Mouse (Mus musculus) stomach, embryonic 14.5 days (tissue): ENCODE data around the gene Slc35b4. TPM values are rescaled to one million over a fixed set of nuclear protein-coding genes. Genes with fewer than 3 reads are reported as not detected.

ENCODE experiments used
- ATAC-seq: fragments of 200-750 bp; cut with Nextera tagmentation; 2 replicates; pipeline ENCODE4 v1.8.0; 2017; ENCODE audit warnings: low read depth, moderate TSS enrichment; ENCODE audit not compliant: insufficient number of reproducible peaks, insufficient read depth, low FRiP score
- H3K27ac ChIP-seq: fragments of 300-500 bp; sonication (generic); 2 replicates; pipeline ENCODE4 v1.5.1; 2014; ENCODE audit warnings: mild to moderate bottlenecking, low read length, moderate library complexity, mixed read lengths
- H3K27me3 ChIP-seq: fragments of 300-500 bp; sonication (generic); 2 replicates; pipeline ENCODE4 v1.6.1; 2014; ENCODE audit warnings: low read length, control low read depth, mixed read lengths; ENCODE audit not compliant: control insufficient read depth, insufficient read depth
- H3K36me3 ChIP-seq: fragments of 300-500 bp; sonication (generic); 2 replicates; pipeline ENCODE4 v1.6.1; 2014; ENCODE audit warnings: mild to moderate bottlenecking, control low read depth, low read length, moderate library complexity, mixed read lengths; ENCODE audit not compliant: control insufficient read depth, insufficient read depth
- H3K4me1 ChIP-seq: fragments of 300-500 bp; sonication (generic); 2 replicates; pipeline ENCODE4 v1.6.1; 2014; ENCODE audit warnings: low read length, control low read depth, mixed read lengths; ENCODE audit not compliant: control insufficient read depth, insufficient read depth
- H3K4me2 ChIP-seq: fragments of 300-500 bp; sonication (generic); replicated peaks from 2 replicates; pipeline ENCODE4 v1.6.1; 2014; ENCODE audit warnings: low read depth, low read length, control low read depth
- H3K4me3 ChIP-seq: fragments of 300-500 bp; sonication (generic); 2 replicates; pipeline ENCODE4 v1.5.1; 2014; ENCODE audit warnings: low read depth, low read length, control low read depth
- H3K9ac ChIP-seq: fragments of 300-500 bp; sonication (generic); replicated peaks from 2 replicates; pipeline ENCODE4 v1.6.1; 2014; ENCODE audit warnings: low read depth, mild to moderate bottlenecking, control low read depth, low read length, moderate library complexity, mixed read lengths
- H3K9me3 ChIP-seq: fragments of 300-500 bp; sonication (generic); 2 replicates; pipeline ENCODE4 v1.6.1; 2016; ENCODE audit warnings: low read depth, low read length, control low read depth; ENCODE audit not compliant: control insufficient read depth
- WGBS: fragments of 180-500 bp; shearing (Covaris S2); extraction: QIAGEN DNeasy Blood & Tissue Kit; methylation state at CpG from one replicate; pipeline ENCODE4 v1.1.7; 2014; 5-methylcytosine and 5-hydroxymethylcytosine counted together
- polyA plus RNA-seq: library from polyadenylated mRNA; unstranded; fragments of >200 nt; fragmentation: Nextera tagmentation; extraction: Ambion mirVana; gene quantifications from 2 replicates; pipeline ENCODE4 v1.2.1, GENCODE M21; 2014

Gene Slc35b4
- polyA plus RNA-seq, 1 experiment from 2014 or later: 46.1 TPM

- 82% methylated on average over 7 of the region's 7 CpGs for WGBS
- H3K4me1 ChIP-seq: 0 out of 2 replicates have a peak, but pooled peaks cover 4% of the 10 kb centered on the region
Measured at GRCm38 (mm10) chr6:34161511-34161910, 15.4 kb downstream of the Slc35b4 start.

GRCm38 (mm10) chr6:34160816-34161310 lies 16.0 kb downstream of the Slc35b4 start:
- no peaks in the 10 kb centered on the region for H3K9me3 ChIP-seq
- 84% methylated on average over 7 of the region's 7 CpGs for WGBS
- peaks cover 51% of the 10 kb centered on the region for H3K36me3 ChIP-seq
- no peak overlapping the region for H3K27ac ChIP-seq
- H3K4me3 ChIP-seq: no peak overlapping the region
- H3K4me2 ChIP-seq: no peak overlapping the region
- H3K4me1 ChIP-seq: 0 out of 2 replicates have a peak, but pooled peaks cover 10% of the 10 kb centered on the region
- H3K9ac ChIP-seq: no peak overlapping the region
- no peak for ATAC-seq
- no peaks in the 10 kb centered on the region for H3K27me3 ChIP-seq

More at GRCm38 (mm10) chr6:34161511-34161910, 15.4 kb downstream of the Slc35b4 start:
- Histone ChIP-seq H3K27me3 (no peaks in the 10 kb centered on the region), H3K36me3 (peaks cover 56% of the 10 kb centered on the region), H3K9ac (no peak overlapping the region), H3K4me3 (no peak overlapping the region), H3K9me3 (no peaks in the 10 kb centered on the region), H3K4me2 (no peak overlapping the region), H3K27ac (no peak overlapping the region)
- no peak for ATAC-seq

- H3K36me3 ChIP-seq: peaks cover 46% of the 10 kb centered on the region
Measured at GRCm38 (mm10) chr6:34159998-34160815, 16.7 kb downstream of the Slc35b4 start.

GRCm38 (mm10) chr6:34156841-34157748 lies 19.8 kb downstream of the Slc35b4 start:
- Histone ChIP-seq H3K4me3 (no peak overlapping the region), H3K4me2 (no peak overlapping the region), H3K27me3 (no peaks in the 10 kb centered on the region), H3K9ac (no peak overlapping the region), H3K27ac (no peak overlapping the region), H3K9me3 (no peaks in the 10 kb centered on the region), H3K36me3 (peaks cover 43% of the 10 kb centered on the region), H3K4me1 (peaks cover 38% of the 10 kb centered on the region)
- ATAC-seq: no peak
- WGBS: 79% methylated on average over 14 of the region's 14 CpGs

More at GRCm38 (mm10) chr6:34159998-34160815, 16.7 kb downstream of the Slc35b4 start:
- H3K27ac ChIP-seq: no peak overlapping the region
- no peak overlapping the region for H3K9ac ChIP-seq
- H3K4me1 ChIP-seq: peaks cover 14% of the 10 kb centered on the region; the same call in 1 of the 2 replicates
- no peaks in the 10 kb centered on the region for H3K9me3 ChIP-seq
- no peaks in the 10 kb centered on the region for H3K27me3 ChIP-seq
- WGBS: 51% methylated on average over 23 of the region's 23 CpGs
- H3K4me3 ChIP-seq: no peak overlapping the region
- H3K4me2 ChIP-seq: no peak overlapping the region
- ATAC-seq: no peak

- no peak overlapping the region for H3K4me2 ChIP-seq
- ATAC-seq: no peak
- no peak overlapping the region for H3K9ac ChIP-seq
- H3K27ac ChIP-seq: no peak overlapping the region
- no peaks in the 10 kb centered on the region for H3K27me3 ChIP-seq
- no peaks in the 10 kb centered on the region for H3K9me3 ChIP-seq
- 55% methylated on average over 5 of the region's 5 CpGs for WGBS
- H3K4me1 ChIP-seq: peaks cover 38% of the 10 kb centered on the region
- H3K36me3 ChIP-seq: peaks cover 37% of the 10 kb centered on the region
- no peak overlapping the region for H3K4me3 ChIP-seq
Measured at GRCm38 (mm10) chr6:34156057-34156456, 20.9 kb downstream of the Slc35b4 start.

GRCm38 (mm10) chr6:34155137-34155804 lies 21.6 kb downstream of the Slc35b4 start:
- Histone ChIP-seq H3K9ac (no peak overlapping the region), H3K4me1 (peaks cover 38% of the 10 kb centered on the region), H3K36me3 (peaks cover 29% of the 10 kb centered on the region), H3K9me3 (no peaks in the 10 kb centered on the region), H3K4me2 (no peak overlapping the region), H3K4me3 (no peak overlapping the region), H3K27me3 (no peaks in the 10 kb centered on the region), H3K27ac (peak overlapping the region; percentile 1; the same call in 1 of the 2 replicates)
- 87% methylated on average over 15 of the region's 15 CpGs for WGBS
- no peak for ATAC-seq

- H3K36me3 ChIP-seq: peaks cover 24% of the 10 kb centered on the region
- H3K4me1 ChIP-seq: peaks cover 38% of the 10 kb centered on the region
- 0 out of 2 replicates have a peak, but pooled peaks have one; percentile 30 for ATAC-seq
- H3K27ac ChIP-seq: peak overlapping the region; percentile 74
- 18% methylated on average over 3 of the region's 3 CpGs for WGBS
- no peak overlapping the region for H3K9ac ChIP-seq
- H3K9me3 ChIP-seq: no peaks in the 10 kb centered on the region
- no peak overlapping the region for H3K4me2 ChIP-seq
- H3K27me3 ChIP-seq: no peaks in the 10 kb centered on the region
- no peak overlapping the region for H3K4me3 ChIP-seq
Measured at GRCm38 (mm10) chr6:34154202-34154601, 22.7 kb downstream of the Slc35b4 start.
